Mouse (Mus musculus): ENCODE data around the gene Lin52. TPM values are rescaled to one million over a fixed set of nuclear protein-coding genes. Genes with fewer than 3 reads are reported as not detected.

Lin52 gene
- polyA plus RNA-seq (2012; rRNA removed) = 26.2 and 27.0 TPM in 2 replicates

DNA sequence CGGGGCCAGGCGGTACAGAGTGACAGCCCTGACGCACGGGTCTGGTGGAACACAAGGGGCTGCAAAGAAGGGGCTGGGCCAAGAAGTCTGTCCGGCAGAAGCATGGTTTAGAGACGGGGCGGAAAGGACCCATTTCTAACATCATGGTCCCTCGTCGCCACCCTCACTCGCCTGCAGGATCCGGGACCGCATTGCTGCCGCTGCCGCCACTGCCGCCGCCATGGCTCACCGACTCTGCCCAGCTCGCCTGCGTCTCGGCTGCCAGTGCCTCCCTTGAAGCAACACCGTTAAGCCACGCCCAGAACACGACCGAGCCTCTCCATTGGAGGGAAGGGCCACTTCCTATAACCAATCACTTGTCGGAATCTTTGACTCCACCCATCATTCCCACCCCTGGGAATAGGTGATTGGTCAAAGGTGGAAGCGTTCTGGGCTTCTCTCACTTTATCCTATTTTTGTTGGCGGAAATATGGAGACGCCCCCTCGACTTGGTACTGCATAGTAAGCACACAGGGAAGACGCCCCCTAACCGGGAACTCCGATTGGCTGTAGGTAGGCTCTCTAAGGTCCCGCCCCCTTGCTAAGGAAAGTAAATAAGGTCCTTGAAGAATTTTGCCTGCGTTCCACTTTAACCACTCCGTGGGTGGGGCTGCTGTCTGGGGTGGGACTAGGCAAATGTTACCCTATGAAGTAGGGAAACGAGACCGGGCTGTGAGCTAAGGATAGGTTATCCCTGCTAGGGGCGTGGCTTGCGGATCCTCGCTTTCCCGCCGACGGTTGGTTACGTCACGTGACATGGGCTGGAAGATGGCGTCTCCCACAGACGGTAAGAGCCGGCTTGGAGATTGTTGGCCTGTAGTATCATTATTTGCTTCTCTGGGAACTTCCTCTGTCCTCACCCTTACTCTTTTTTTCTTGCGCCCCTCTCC lies at the start of gene Lin52, which contains the start of gene Aldh6a1:
Gene Lin52 (plus strand): TSS at position 705 of the 929 bp plus-strand sequence.
Gene Aldh6a1 (minus strand): TSS at position 287 of the 929 bp plus-strand sequence.

DNA sequence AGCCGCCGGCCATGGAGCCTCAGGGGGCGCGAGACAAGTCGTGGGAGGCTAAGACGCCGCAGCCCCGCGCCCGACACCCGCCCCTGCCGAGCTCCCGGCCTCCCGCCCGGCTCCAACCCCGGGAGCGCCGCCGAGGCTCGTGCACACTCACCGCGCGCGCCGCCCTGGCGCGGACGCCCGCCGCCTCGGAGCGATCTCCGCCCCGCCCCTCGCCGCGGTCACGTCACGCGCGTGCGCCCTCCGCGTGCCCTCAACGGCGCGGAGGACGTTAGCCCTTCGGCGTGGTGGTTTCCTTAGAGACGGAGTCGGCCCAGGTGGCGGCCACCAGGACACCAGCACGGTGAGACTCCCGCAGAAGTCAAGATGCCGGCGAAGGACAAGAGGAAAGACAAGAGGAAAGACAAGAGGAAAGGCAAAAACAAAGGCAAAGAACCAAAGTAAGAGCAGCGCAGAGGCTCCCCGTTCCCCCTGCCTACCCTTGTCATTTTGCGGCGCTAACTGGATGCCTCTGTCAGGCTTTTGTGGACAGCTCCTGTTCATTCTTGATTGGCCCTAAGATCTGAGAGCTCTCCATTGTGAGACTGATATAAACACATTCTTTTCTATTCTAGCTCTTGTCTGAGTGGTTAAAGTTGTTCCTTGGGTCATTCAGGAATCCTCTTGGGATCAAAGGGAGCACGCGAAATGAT lies 42.3 kb upstream of the Lin52 start, which contains the start of the genes Entpd5 and Bbof1:
Gene Entpd5 (minus strand): TSS at position 211 of the 689 bp plus-strand sequence.
Gene Bbof1 (plus strand): TSS at position 253 of the 689 bp plus-strand sequence.

DNA sequence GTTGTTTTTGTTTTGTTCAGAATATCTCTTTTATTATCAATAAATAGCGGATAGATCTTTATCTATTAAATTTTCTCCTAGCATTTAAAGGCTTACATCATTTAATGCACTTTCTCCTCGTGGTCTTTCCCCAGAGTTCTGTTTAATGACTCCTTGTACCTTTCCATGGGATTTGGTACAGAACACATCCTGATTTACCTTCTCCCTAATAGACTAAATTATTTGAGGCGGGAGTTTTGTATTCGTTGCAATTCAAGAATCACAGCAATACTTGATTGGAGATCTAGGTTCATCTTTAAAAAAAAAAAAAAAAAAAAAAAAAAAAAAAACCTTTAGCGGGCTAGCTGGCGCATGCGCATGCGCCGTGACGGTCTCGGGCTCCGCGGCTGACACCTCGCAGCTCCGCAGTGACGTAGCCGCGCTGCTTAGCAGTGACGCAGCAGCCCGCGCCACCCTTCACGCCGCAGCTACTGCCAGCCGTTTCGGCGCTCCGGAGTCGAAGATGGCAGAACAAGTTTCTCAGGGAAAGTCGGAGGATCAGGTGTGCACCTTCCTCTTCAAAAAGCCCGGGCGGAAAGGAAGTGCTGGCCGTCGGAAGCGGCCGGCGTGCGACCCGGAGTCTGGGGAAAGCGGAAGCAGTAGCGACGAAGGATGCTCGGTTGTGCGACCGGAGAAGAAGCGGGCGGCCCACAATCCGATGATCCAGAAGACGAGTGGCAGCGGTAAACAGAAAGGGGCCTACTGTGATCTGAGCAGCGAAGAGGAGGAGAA lies 34.2 kb upstream of the Lin52 start, which contains the start of gene Rnf113a2:
Gene Rnf113a2 (plus strand): TSS at position 363 of the 771 bp plus-strand sequence.

DNA sequence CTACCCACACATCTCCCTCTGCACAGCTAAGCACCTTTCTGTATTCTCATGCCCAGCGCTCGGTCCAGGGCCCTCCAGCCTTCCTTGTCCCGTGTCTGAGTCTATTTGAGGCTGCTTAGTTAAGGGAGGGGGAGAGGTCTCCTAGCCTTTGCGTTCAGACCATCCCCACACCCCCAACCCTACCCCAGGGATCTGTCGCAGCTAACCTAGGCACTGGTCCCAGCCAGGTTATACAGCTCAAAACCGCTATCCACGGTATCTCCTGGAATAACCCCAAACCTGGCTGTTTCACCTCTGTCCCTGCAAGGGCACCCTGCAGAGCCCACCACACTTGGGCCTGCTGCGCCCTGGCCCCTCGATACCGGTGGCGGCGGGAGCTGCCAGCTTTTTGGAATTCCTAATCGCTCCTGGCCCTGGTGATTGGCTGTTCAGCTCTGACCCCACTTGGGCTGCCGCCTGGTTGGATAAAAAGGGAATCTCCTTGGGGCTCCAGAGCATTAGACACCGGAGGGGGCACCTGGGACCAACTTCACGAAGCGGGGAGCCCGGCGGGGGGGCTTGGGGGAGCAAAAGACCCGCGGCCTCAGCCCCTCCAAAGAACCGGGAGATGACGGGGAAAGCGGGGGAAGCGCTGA lies 118.2 kb downstream of the Lin52 start, which contains the start of gene Vsx2:
Gene Vsx2 (plus strand): TSS at position 427 of the 635 bp plus-strand sequence.

Other genes with a start within 250 kb of the Lin52 start
- gene Elmsan1, start 232.5 kb upstream of the Lin52 start, polyA plus RNA-seq (2012; rRNA removed) = 7.4 and 8.5 TPM in 2 replicates
- 10.5 and 12.4 TPM in 2 replicates for gene Ptgr2, start 166.2 kb upstream of the Lin52 start, polyA plus RNA-seq (2012; rRNA removed)
- gene Zfp410, start 134.6 kb upstream of the Lin52 start, polyA plus RNA-seq (2012; rRNA removed) = 72.1 and 74.2 TPM in 2 replicates
- gene Coq6, start 89.8 kb upstream of the Lin52 start, polyA plus RNA-seq (2012; rRNA removed) = 48.4 and 50.5 TPM in 2 replicates
- gene Fam161b, start 89.6 kb upstream of the Lin52 start, polyA plus RNA-seq (2012; rRNA removed) = 17.3 and 19.5 TPM in 2 replicates
- gene Entpd5, start 42.4 kb upstream of the Lin52 start, polyA plus RNA-seq (2012; rRNA removed) = 8.6 and 8.9 TPM in 2 replicates
- gene Bbof1, start 42.4 kb upstream of the Lin52 start, polyA plus RNA-seq (2012; rRNA removed) = 4.4 TPM in 2 replicates
- 18.6 and 20.9 TPM in 2 replicates for gene Rnf113a2, start 34.2 kb upstream of the Lin52 start, polyA plus RNA-seq (2012; rRNA removed)
- gene Aldh6a1, start 418 bp upstream of the Lin52 start, polyA plus RNA-seq (2012; rRNA removed) = 16.6 and 16.7 TPM in 2 replicates
- gene Vsx2, start 118.3 kb downstream of the Lin52 start, polyA plus RNA-seq (2012; rRNA removed) = 2.1 and 3.9 TPM in 2 replicates
- 26.4 and 28.8 TPM in 2 replicates for gene Abcd4, start 166.0 kb downstream of the Lin52 start, polyA plus RNA-seq (2012; rRNA removed)
- gene Vrtn, start 189.6 kb downstream of the Lin52 start, polyA plus RNA-seq (2012; rRNA removed) = 0.05 TPM in 1 of 2 replicates, not detected in the other
- gene Syndig1l, start 247.4 kb downstream of the Lin52 start, polyA plus RNA-seq (2012; rRNA removed) = 5.0 and 6.6 TPM in 2 replicates